Mouse (Mus musculus) erythroblast, embryonic 14.5 days (primary cell): ENCODE measurements around the gene Bap1.

ENCODE experiments used
- GATA1 ChIP-seq: IDR thresholded peaks from 2 replicates; pipeline ENCODE4 v1.6.1; 2012; ENCODE audit warnings: low read length, inconsistent platforms, mixed read lengths
- TAL1 ChIP-seq: IDR thresholded peaks from 3 replicates; pipeline ENCODE4 v1.6.1; 2012; ENCODE audit warnings: low read length, inconsistent platforms, mixed read lengths

DNA sequence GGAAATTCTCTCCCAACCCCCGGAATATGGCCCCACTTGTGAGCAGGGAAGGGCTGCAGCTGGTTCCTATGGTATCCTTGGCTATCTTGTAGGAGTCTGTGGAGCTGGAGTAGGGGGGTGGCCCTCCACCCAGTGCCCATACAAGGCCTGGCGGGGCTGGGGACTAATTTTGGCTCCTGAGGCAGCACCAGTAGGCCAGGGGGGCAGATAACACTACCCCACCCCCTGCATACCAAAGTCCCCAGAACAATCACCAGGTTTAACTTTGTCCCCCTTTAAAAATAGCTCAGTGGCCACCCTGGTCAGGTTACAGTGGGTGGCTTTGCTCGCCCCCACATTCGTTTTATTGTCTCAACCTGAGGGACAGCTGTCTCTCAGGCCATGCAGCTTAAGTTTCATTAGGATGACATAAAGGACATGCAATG is 42.1 kb upstream of the Bap1 start:
- no peak for TF ChIP-seq GATA1
- TF ChIP-seq TAL1, result no peak
